Mouse (Mus musculus) hindbrain, embryonic 16.5 days (tissue): ENCODE data around the gene Kcnt2. TPM values are rescaled to one million over a fixed set of nuclear protein-coding genes. Genes with fewer than 3 reads are reported as not detected.

ENCODE experiments used
- ATAC-seq: fragments of 200-750 bp; cut with Nextera tagmentation; 2 replicates; pipeline ENCODE4 v1.8.0; 2017; ENCODE audit warnings: moderate TSS enrichment, moderate library complexity
- H3K27ac ChIP-seq: fragments of 300-500 bp; sonication (generic); 2 replicates; pipeline ENCODE4 v1.5.1; 2014; ENCODE audit warnings: low read depth, mild to moderate bottlenecking, control low read depth, low read length, moderate library complexity
- H3K27me3 ChIP-seq: fragments of 300-500 bp; sonication (generic); replicated peaks from 2 replicates; pipeline ENCODE4 v1.6.1; 2014; ENCODE audit warnings: low read length; ENCODE audit not compliant: control insufficient read depth, insufficient read depth
- H3K36me3 ChIP-seq: fragments of 300-500 bp; sonication (generic); 2 replicates; pipeline ENCODE4 v1.6.1; 2014; ENCODE audit warnings: mild to moderate bottlenecking, low read length, moderate library complexity, mixed read lengths; ENCODE audit not compliant: control insufficient read depth, insufficient read depth
- H3K4me1 ChIP-seq: fragments of 300-500 bp; sonication (generic); 2 replicates; pipeline ENCODE4 v1.6.1; 2014; ENCODE audit warnings: low read depth, low read length; ENCODE audit not compliant: control insufficient read depth, insufficient read depth
- H3K4me2 ChIP-seq: fragments of 300-500 bp; sonication (generic); 2 replicates; pipeline ENCODE4 v1.6.1; 2014; ENCODE audit warnings: mild to moderate bottlenecking, low read length, control low read depth, moderate library complexity
- H3K4me3 ChIP-seq: fragments of 300-500 bp; sonication (generic); 2 replicates; pipeline ENCODE4 v1.5.1; 2014; ENCODE audit warnings: mild to moderate bottlenecking, low read length, control low read depth, moderate library complexity
- H3K9ac ChIP-seq: fragments of 300-500 bp; sonication (generic); 2 replicates; pipeline ENCODE4 v1.6.1; 2014; ENCODE audit warnings: low read depth, mild to moderate bottlenecking, control low read depth, low read length, moderate library complexity
- H3K9me3 ChIP-seq: fragments of 300-500 bp; sonication (generic); 2 replicates; pipeline ENCODE4 v1.6.1; 2014; ENCODE audit warnings: mild to moderate bottlenecking, low read length, moderate library complexity; ENCODE audit not compliant: control insufficient read depth
- WGBS: fragments of 180-500 bp; shearing (Covaris S2); extraction: QIAGEN DNeasy Blood & Tissue Kit; methylation state at CpG from one replicate; pipeline ENCODE4 v1.1.7; 2014; 5-methylcytosine and 5-hydroxymethylcytosine counted together
- polyA plus RNA-seq: library from polyadenylated mRNA; unstranded; fragments of >200 nt; fragmentation: Nextera tagmentation; extraction: Ambion mirVana; gene quantifications from 2 replicates; pipeline ENCODE4 v1.2.1, GENCODE M21; 2015

The Kcnt2 gene
- polyA plus RNA-seq, 1 experiment from 2014 or later, result 3.1 TPM

DNA sequence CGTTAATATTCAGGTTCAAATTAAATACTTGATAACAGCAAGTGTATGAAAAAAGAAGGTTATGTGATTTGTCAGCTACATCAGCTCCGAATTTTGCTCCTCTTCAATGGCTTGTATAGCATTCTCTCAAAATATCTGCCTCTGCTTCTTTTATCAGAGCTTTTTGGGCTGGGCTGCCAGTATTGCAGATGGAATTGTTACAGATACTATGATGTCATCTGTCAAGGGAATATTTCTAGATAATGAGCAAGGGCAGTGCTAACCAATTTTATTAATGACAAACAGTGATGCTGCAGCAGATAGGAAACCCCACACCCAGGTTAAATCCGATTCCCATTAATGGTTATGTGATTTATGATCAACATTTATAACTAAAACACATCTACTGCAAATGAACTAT is 87.7 kb downstream of the Kcnt2 start:
- no peaks in the 10 kb centered on the region for H3K27me3 ChIP-seq
- no peak for ATAC-seq
- H3K27ac ChIP-seq, result no peak overlapping the region
- no peaks in the 10 kb centered on the region for H3K36me3 ChIP-seq
- no peaks in the 10 kb centered on the region for H3K4me1 ChIP-seq
- H3K9ac ChIP-seq, result no peak overlapping the region
- WGBS, result 74% methylated on average over 3 of the region's 3 CpGs
- no peak overlapping the region for H3K4me2 ChIP-seq
- no peaks in the 10 kb centered on the region for H3K9me3 ChIP-seq
- H3K4me3 ChIP-seq, result no peak overlapping the region

DNA sequence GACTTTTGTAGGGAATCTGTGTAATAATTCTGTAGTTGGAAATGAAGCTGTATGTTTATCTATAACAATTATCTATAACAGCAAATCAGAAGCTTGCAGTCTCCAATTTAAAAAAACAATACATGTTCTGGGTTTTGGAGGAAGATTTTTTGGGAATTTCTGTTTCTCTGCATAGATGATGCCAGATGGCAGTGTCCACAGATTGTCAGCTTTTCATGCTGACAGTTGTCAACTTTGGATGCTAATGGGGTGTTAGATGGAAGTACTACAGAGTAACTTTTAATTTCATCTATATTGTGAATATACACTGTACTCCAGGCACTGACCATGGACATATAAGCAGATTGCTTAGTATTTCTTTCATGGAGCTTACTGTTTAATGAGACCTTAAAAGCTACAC is 92.5 kb downstream of the Kcnt2 start:
- H3K27ac ChIP-seq, result no peak overlapping the region
- H3K9me3 ChIP-seq, result no peaks in the 10 kb centered on the region
- H3K36me3 ChIP-seq, result no peaks in the 10 kb centered on the region
- H3K27me3 ChIP-seq, result no peaks in the 10 kb centered on the region
- H3K9ac ChIP-seq, result no peak overlapping the region
- no peak for ATAC-seq
- no peaks in the 10 kb centered on the region for H3K4me1 ChIP-seq
- no peak overlapping the region for H3K4me3 ChIP-seq
- no peak overlapping the region for H3K4me2 ChIP-seq

DNA sequence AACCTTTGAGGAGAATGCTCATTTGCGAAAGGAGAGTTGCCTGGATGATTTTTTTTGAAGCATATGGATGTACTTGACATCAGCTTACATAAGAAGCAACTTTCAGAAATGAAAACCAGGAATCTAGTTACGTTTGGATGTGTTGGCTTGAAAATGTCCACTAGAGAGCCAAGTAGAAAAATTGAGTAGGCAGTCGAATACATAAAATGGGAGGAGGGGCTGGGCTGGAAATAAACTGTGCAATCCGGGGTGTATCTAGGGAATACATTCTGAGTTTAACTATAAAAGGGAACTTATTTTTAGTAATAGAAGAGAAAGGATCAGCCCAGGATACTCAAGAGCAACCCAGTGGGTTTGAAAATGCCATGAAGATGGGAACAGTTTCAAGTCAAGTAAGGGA is 93.4 kb downstream of the Kcnt2 start:
- no peak for ATAC-seq
- Histone ChIP-seq H3K9me3 (no peaks in the 10 kb centered on the region), H3K27me3 (no peaks in the 10 kb centered on the region), H3K27ac (no peak overlapping the region), H3K4me1 (no peaks in the 10 kb centered on the region), H3K36me3 (no peaks in the 10 kb centered on the region), H3K4me3 (no peak overlapping the region), H3K4me2 (no peak overlapping the region), H3K9ac (no peak overlapping the region)
- WGBS, result 76% methylated on average over 4 of the region's 4 CpGs

DNA sequence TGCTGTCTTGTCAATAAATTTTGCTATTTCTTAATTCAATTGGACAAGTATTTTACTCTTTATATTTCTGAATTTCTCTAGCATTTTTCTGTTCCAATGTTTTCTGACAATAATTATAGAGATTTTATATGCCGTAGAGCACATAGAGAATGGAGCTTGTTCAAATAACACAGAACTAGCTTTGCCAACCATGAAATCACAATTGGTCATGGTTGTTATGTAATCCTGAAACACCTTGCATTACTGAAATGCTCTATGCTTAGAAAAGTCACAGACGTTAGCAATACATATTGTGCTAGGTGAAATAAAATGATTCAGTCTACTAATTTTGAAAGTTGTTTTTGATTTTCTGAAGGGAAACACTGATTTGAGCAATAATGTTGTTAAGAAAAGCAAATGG is 118.8 kb downstream of the Kcnt2 start:
- Histone ChIP-seq H3K4me2 (no peak overlapping the region), H3K4me1 (no peaks in the 10 kb centered on the region), H3K27me3 (no peaks in the 10 kb centered on the region), H3K27ac (no peak overlapping the region), H3K9ac (no peak overlapping the region), H3K9me3 (no peaks in the 10 kb centered on the region), H3K4me3 (no peak overlapping the region), H3K36me3 (no peaks in the 10 kb centered on the region)
- 32% methylated on average over 2 of the region's 2 CpGs for WGBS
- ATAC-seq, result no peak

DNA sequence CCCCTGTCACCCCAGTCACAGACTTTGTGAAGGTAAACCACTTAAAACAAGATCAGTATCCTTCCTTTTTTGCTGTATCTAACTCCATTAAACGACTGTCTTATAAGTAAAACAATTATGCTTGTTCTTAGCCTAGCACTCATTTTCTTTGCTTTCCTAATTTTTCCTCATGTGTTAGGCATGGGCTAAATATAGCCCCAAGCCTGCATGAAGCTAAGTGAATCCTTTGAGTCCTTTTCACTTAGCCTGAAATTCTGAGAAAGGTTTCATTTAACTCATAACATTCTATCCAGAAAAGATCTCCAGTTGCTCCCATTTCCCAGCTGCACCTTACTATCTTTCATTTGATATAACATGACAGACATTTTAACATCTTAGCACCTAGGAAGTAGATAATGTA is 127.6 kb downstream of the Kcnt2 start:
- Histone ChIP-seq H3K27ac (no peak overlapping the region), H3K9me3 (no peaks in the 10 kb centered on the region), H3K9ac (no peak overlapping the region), H3K4me1 (no peaks in the 10 kb centered on the region), H3K4me3 (no peak overlapping the region), H3K36me3 (no peaks in the 10 kb centered on the region), H3K4me2 (no peak overlapping the region), H3K27me3 (no peaks in the 10 kb centered on the region)
- ATAC-seq, result no peak
- 81% methylated on average over 1 of the region's 1 CpGs for whole genome bisulfite sequencing

DNA sequence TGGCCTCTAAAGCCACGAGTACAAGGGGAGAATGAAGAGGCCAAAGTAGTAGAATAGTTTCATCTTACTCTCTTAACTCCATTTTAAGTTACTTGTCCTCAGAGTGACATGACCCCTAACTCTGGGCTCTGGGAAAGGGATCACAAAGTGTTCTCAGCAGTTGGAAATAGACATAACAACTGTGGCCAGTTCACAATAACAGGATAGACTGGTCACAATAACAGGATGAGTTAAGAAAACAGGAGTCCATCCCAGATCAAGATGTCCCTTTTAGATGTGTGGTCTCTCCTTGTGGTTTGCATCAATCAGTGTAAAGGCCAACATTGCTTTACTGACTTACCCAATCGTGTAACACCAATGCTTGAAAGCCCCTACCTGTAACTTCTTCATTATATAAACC is 132.8 kb downstream of the Kcnt2 start:
- no peaks in the 10 kb centered on the region for H3K4me1 ChIP-seq
- no peaks in the 10 kb centered on the region for H3K9me3 ChIP-seq
- ATAC-seq, result no peak
- H3K27ac ChIP-seq, result no peak overlapping the region
- H3K4me3 ChIP-seq, result no peak overlapping the region
- 68% methylated on average over 2 of the region's 2 CpGs for WGBS
- H3K27me3 ChIP-seq, result no peaks in the 10 kb centered on the region
- no peak overlapping the region for H3K9ac ChIP-seq
- H3K36me3 ChIP-seq, result no peaks in the 10 kb centered on the region
- no peak overlapping the region for H3K4me2 ChIP-seq

DNA sequence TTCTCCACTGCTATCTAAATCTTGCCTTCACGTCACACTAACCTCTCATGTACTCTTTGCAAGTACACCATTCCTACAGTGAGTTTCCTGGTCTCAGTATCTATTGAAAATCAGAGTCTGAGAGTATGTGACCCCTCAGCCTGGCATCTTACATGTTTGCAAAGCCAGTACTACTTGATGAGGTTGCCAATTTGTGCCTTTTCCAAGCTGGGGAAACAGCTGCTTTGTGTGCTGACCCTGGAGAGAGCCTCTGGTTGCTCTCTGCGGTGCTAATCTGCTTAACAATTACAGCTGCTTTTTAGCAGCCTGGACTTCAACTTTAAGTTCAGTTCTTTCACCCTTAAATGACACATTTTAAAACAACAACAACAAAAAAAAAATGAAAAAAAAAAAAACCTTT is 133.6 kb downstream of the Kcnt2 start:
- H3K36me3 ChIP-seq, result no peaks in the 10 kb centered on the region
- no peaks in the 10 kb centered on the region for H3K4me1 ChIP-seq
- WGBS, result 54% methylated on average over 2 of the region's 2 CpGs
- H3K4me2 ChIP-seq, result no peak overlapping the region
- no peak for ATAC-seq
- H3K27ac ChIP-seq, result no peak overlapping the region
- H3K27me3 ChIP-seq, result no peaks in the 10 kb centered on the region
- H3K9me3 ChIP-seq, result no peaks in the 10 kb centered on the region
- no peak overlapping the region for H3K4me3 ChIP-seq
- no peak overlapping the region for H3K9ac ChIP-seq

DNA sequence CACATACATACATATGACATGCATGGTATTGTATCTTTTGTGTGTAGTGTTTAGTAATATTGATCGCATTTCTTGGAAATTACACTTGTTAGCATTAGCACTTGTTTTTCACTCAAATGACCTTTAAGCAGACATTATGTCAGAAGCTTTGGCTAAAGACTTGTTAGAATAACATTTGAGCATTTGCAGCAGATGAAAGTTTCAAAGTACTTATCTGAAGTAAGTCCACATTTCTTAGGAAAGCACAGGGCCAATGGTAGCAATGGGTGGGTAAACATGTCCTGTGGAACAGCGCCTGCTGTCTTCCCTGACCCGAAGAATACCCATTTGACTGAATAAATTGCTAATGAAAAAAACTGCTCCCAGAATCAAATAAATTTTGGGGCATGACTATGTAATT is 135.1 kb downstream of the Kcnt2 start:
- WGBS, result 86% methylated on average over 3 of the region's 3 CpGs
- no peaks in the 10 kb centered on the region for H3K27me3 ChIP-seq
- no peak overlapping the region for H3K9ac ChIP-seq
- H3K4me1 ChIP-seq, result no peaks in the 10 kb centered on the region
- ATAC-seq, result no peak
- no peaks in the 10 kb centered on the region for H3K9me3 ChIP-seq
- H3K27ac ChIP-seq, result no peak overlapping the region
- H3K4me2 ChIP-seq, result no peak overlapping the region
- H3K36me3 ChIP-seq, result no peaks in the 10 kb centered on the region
- no peak overlapping the region for H3K4me3 ChIP-seq

DNA sequence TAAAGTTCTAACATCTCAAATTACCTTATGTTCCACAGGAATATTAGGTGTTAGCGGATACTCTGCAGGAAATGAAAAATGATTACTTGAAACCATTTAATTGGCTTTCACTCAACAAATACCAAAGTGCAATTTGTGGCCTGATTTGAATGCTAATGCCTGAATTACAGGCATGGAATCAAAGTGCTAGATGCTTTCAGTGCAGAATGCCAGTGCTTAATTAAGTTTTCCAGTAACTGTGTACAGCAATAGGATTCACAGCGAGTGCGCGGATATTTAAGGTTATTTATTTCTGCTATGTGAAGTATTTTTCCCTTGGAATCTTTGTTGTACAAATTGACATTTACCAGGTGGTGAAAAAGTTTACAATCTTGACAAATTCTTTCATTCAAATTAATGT is 144.3 kb downstream of the Kcnt2 start:
- Histone ChIP-seq H3K27ac (no peak overlapping the region), H3K4me3 (no peak overlapping the region), H3K4me2 (no peak overlapping the region), H3K36me3 (no peaks in the 10 kb centered on the region), H3K9ac (no peak overlapping the region), H3K9me3 (no peaks in the 10 kb centered on the region), H3K27me3 (no peaks in the 10 kb centered on the region), H3K4me1 (no peaks in the 10 kb centered on the region)
- WGBS, result 60% methylated on average over 4 of the region's 4 CpGs
- no peak for ATAC-seq

DNA sequence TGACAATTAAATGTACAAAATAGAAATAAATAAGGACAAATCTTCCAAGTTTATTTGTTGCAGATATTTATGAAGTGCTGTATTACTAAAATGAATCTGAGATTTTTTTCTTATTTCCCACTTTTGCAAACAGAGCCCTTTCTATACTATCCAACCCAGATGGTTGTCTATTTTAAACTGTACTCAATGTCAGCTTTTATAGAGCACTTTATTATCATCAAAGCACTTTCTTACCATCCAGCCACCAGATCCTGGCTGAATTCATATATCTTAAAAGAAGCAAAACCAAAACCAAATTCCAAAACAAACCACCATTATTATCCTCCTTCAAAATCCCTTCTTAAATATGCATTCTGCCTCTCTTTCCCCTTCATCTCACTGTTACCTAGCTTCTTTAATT is 151.8 kb downstream of the Kcnt2 start:
- ATAC-seq, result no peak
- Histone ChIP-seq H3K9ac (no peak overlapping the region), H3K4me2 (no peak overlapping the region), H3K36me3 (no peaks in the 10 kb centered on the region), H3K9me3 (no peaks in the 10 kb centered on the region), H3K4me1 (no peaks in the 10 kb centered on the region), H3K27me3 (no peaks in the 10 kb centered on the region), H3K4me3 (no peak overlapping the region), H3K27ac (no peak overlapping the region)
